Mouse (Mus musculus): ENCODE measurements around the gene Maml1.

DNA sequence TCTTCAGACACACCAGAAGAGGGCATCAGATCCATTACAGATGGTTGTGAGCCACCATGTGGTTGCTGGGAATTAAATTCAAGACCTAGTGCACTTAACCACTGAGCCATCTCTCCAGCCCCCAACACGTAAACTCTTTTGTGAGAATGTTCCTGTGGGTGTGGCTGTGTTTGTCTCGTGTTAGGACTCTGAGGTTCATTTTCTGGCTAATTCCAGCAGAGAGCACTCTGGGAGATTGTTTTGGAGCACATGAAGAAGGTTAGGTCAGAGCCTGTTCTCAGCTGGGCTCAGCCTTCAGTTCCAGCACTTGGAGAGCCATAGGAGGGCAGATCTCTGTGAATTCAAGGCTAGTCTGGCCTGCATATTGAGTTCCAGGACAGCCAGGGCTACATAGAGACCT lies 72.3 kb downstream of the Maml1 start:
- TF ChIP-seq CTCF (IDR thresholded peaks at IDR 0.05; ENCODE audit: low read depth, low read length) (no peak), POLR2A (IDR thresholded peaks at IDR 0.05; ENCODE audit: insufficient read depth, low read length) (no peak), EP300 (IDR thresholded peaks at IDR 0.05; ENCODE audit: insufficient read depth, low read depth, low read length) (no peak)

All from ES-Bruce4 (cell line).